Mouse (Mus musculus) activated CD4-positive, CD25-positive, alpha-beta regulatory T cell (primary cell): ENCODE results near the gene Iglon5. TPM values are rescaled to one million over a fixed set of nuclear protein-coding genes. Genes with fewer than 3 reads are reported as not detected.

Experiments used
- polyA plus RNA-seq, 2 experiments: library from polyadenylated mRNA; unstranded; fragments of 100-300 nt; shearing (Covaris generic); gene quantifications; one replicate each; pipeline ENCODE4 v1.2.1; 2017

The Iglon5 gene
- polyA plus RNA-seq: not detected

GRCm38 (mm10) chr7:43489631-43490125 is at the start of gene Iglon5:
Gene Iglon5 (minus strand): TSS chr7:43490075.

GRCm38 (mm10) chr7:43462851-43463250 is 27.0 kb downstream of the Iglon5 start, which contains the start of gene Vsig10l:
Gene Vsig10l (plus strand): TSS chr7:43463151.

GRCm38 (mm10) chr7:43443917-43444293 is 46.0 kb downstream of the Iglon5 start, which contains the start of the genes Etfb and Gm45233:
Gene Etfb (plus strand): TSS chr7:43444083.
Gene Gm45233 (plus strand): TSS chr7:43444128.

GRCm38 (mm10) chr7:43440482-43440881 is 49.4 kb downstream of the Iglon5 start, which contains the start of gene Cldnd2:
Gene Cldnd2 (plus strand): TSS chr7:43440782.

GRCm38 (mm10) chr7:43436341-43437255 is 53.3 kb downstream of the Iglon5 start, which contains the start of gene Nkg7:
Gene Nkg7 (plus strand): TSS chr7:43437073.

GRCm38 (mm10) chr7:43427406-43427805 is 62.5 kb downstream of the Iglon5 start, which contains the start of gene Lim2:
Gene Lim2 (plus strand): TSS chr7:43427670.

Other genes starting within 250 kb of the Iglon5 start
- gene Zfp715, start 176.8 kb downstream of the Iglon5 start, polyA plus RNA-seq: 10 to 100 TPM; 15.0 to 21.1 TPM
- under 1 TPM; 0.24 to 1.00 TPM for gene Siglecf, start 138.7 kb downstream of the Iglon5 start, polyA plus RNA-seq
- gene Siglecg, start 81.9 kb downstream of the Iglon5 start, polyA plus RNA-seq: 1 to 10 TPM in 1 of 2 experiments, under 1 TPM in 1; 0.66 to 1.6 TPM
- gene Lim2, start 62.4 kb downstream of the Iglon5 start, polyA plus RNA-seq: not detected
- 100 to 1,000 TPM; 231 to 393 TPM for gene Nkg7, start 53.0 kb downstream of the Iglon5 start, polyA plus RNA-seq
- under 1 TPM in 1 of 2 experiments, not detected in 1; 0.45 TPM for gene Cldnd2, start 49.3 kb downstream of the Iglon5 start, polyA plus RNA-seq
- 100 to 1,000 TPM; 142 to 168 TPM for gene Etfb, start 46.0 kb downstream of the Iglon5 start, polyA plus RNA-seq
- gene Gm45233, start 45.9 kb downstream of the Iglon5 start, polyA plus RNA-seq: not detected
- 1 to 10 TPM; 4.1 to 5.4 TPM for gene Vsig10l, start 26.9 kb downstream of the Iglon5 start, polyA plus RNA-seq
- under 1 TPM; 0.04 to 0.07 TPM for gene 4931406B18Rik, start 15.9 kb upstream of the Iglon5 start, polyA plus RNA-seq
- gene Cd33, start 54.4 kb upstream of the Iglon5 start, polyA plus RNA-seq: not detected
- 1 to 10 TPM; 3.5 to 4.6 TPM for gene Zfp658, start 72.2 kb upstream of the Iglon5 start, polyA plus RNA-seq
- gene Zfp719, start 89.5 kb upstream of the Iglon5 start, polyA plus RNA-seq: 10 to 100 TPM in 1 of 2 experiments, 1 to 10 TPM in 1; 8.5 to 10.1 TPM
- under 1 TPM in 1 of 2 experiments, not detected in 1; 0.07 TPM for gene Zfp819, start 117.1 kb upstream of the Iglon5 start, polyA plus RNA-seq
- gene Ceacam18, start 144.6 kb upstream of the Iglon5 start, polyA plus RNA-seq: not detected
- under 1 TPM; 0.51 to 0.80 TPM for gene Siglece, start 170.1 kb upstream of the Iglon5 start, polyA plus RNA-seq
- gene Ctu1, start 181.9 kb upstream of the Iglon5 start, polyA plus RNA-seq: 10 to 100 TPM in 1 of 2 experiments, 1 to 10 TPM in 1; 8.3 to 13.4 TPM
- gene Klk14, start 200.3 kb upstream of the Iglon5 start, polyA plus RNA-seq: not detected
- gene Klk13, start 222.5 kb upstream of the Iglon5 start, polyA plus RNA-seq: not detected